Mouse (Mus musculus) lung, adult 2 months (tissue): ENCODE results near the gene Eif2ak3.

Experiments
- CTCF ChIP-seq: fragments of 200-500 bp; IDR thresholded peaks from 2 replicates; pipeline ENCODE4 v1.5.1; 2011; ENCODE audit warnings: mild to moderate bottlenecking, low read length, control low read depth; ENCODE audit not compliant: insufficient read depth
- POLR2A ChIP-seq: fragments of 200-500 bp; IDR thresholded peaks from 2 replicates; pipeline ENCODE4 v1.6.1; 2011; ENCODE audit warnings: low read depth, mild to moderate bottlenecking, control low read depth, low read length, borderline replicate concordance; ENCODE audit errors: extremely low read depth

DNA sequence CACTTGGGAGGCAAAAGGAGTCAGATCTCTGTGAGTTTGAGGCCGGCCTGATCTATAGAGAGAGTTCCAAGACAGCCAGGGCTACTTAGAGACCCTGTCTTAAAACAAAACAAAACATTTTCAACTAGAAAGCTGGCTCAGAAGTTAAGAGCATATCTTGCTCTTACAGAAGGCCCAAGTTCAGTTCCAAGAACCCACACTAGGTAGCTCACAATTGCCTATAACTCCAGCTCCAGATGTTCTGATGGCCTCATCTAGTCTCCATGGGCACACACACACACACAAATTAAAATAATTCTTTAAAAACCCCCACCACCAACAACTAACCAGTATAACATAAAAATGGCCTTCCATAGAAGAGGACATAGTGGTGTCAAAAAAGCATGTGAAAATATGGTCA lies 33.8 kb upstream of the Eif2ak3 start:
- no peak for TF ChIP-seq POLR2A
- TF ChIP-seq CTCF: no peak
